Comparison of ENCODE assay signal across 15 mouse cellular contexts in the genomic region with DNA sequence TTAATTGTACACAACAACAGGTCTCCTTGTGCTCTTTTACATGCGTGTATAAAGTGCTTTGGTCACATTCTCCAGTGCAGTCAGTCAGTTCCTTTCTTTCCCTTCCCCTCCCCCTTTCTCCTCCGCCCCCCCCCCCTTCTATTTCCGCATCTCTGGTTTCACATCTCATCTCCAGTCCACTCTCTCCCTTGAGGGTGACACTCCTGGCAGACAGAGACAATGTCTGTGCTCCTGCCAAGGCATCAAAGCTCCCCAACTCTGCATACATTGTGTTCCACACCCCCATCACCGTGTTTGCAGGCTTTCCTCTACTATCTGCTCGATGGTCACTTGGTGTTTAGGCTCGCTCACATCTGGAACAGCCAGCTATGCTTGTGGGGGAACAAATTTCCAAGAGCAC.
DNase-seq lines count a peak whose midpoint lies in the region; ATAC-seq and TF ChIP-seq lines count a peak whose summit lies in the region.
"Had no signal": no experiment of that assay in that cellular context is flagged by ENCODE, and none has a peak within 500 bp of the region (broad histone marks: within the 10 kb centered on the region; RNA-seq: fewer than 3 reads in every experiment).

No protein-coding gene starts in this region.

- ATAC-seq in liver, postnatal 0 days, result no peak
- ATAC-seq in liver, embryonic 12.5 days, result no peak
- ATAC-seq in megakaryocyte, adult 5-6 weeks (ENCODE audit: poor library complexity, severe bottlenecking), result peak; percentile 20; the same call in 1 of the 2 replicates
- ATAC-seq: intestine, embryonic 16.5 days had no signal

- intact Hi-C loops in heart, adult 2 months (cut with DNase I), result loop anchor here (5.0 kb wide), 1 partner anchor 35 kb away; no protein-coding TSS in a partner anchor

- no peaks in the 10 kb centered on the region for H3K36me3 ChIP-seq in heart, adult 2 months (ENCODE audit: control insufficient read depth, insufficient read depth, low read length)
- no peaks in the 10 kb centered on the region for H3K36me3 ChIP-seq in liver, postnatal 0 days (replicated peaks; ENCODE audit: insufficient read depth, low read length)
- H3K36me3 ChIP-seq in liver, embryonic 12.5 days, result no peaks in the 10 kb centered on the region
- H3K36me3 ChIP-seq: forebrain, embryonic 10.5 days; hindbrain, embryonic 13.5 days had no signal

- H3K9me3 ChIP-seq in liver, postnatal 0 days (ENCODE audit: low read length), result no peaks in the 10 kb centered on the region
- H3K9me3 ChIP-seq in liver, embryonic 12.5 days (replicated peaks), result no peaks in the 10 kb centered on the region
- H3K9me3 ChIP-seq: forebrain, embryonic 10.5 days; hindbrain, embryonic 13.5 days had no signal

- TF ChIP-seq POLR2A in heart, adult 2 months (IDR thresholded peaks at IDR 0.05; ENCODE audit: insufficient read depth, low read depth, low read length), result no peak
- TF ChIP-seq POLR2A in bone marrow, adult 2 months (IDR thresholded peaks at IDR 0.05; ENCODE audit: borderline replicate concordance, control insufficient read depth, low read depth, low read length), result no peak

- DNase-seq in heart, adult 2 months, result peak in 1 of 2 experiments; percentile 21
- DNase-seq in heart, adult 18-20 months, result no peak
- DNase-seq in liver, postnatal 0 days, result peak; percentile 40
- no peak for DNase-seq in cerebellum, adult 11 months
- no peak for DNase-seq in testis, postnatal 10 days (ENCODE audit: low spot score)
- DNase-seq: cerebellum, adult 18-20 months; layer of hippocampus, adult 9-11 months; right cerebral cortex, postnatal 4 days had no signal

- H3K9ac ChIP-seq in heart, adult 2 months (ENCODE audit: low read depth, low read length), result peak overlapping the region; percentile 28; the same call in 1 of the 2 replicates
- H3K9ac ChIP-seq in liver, postnatal 0 days (replicated peaks), result no peak overlapping the region
- H3K9ac ChIP-seq in liver, embryonic 12.5 days, result no peak overlapping the region
- H3K9ac ChIP-seq: hindbrain, embryonic 13.5 days had no signal

- TF ChIP-seq CTCF in heart, adult 2 months (IDR thresholded peaks at IDR 0.05), result no peak
- TF ChIP-seq CTCF in liver, postnatal 0 days (IDR thresholded peaks at IDR 0.05; ENCODE audit: low read depth), result no peak
- TF ChIP-seq CTCF in bone marrow, adult 2 months (IDR thresholded peaks at IDR 0.05; ENCODE audit: control insufficient read depth, insufficient read depth, low read length), result no peak

- H3K4me3 ChIP-seq in heart, adult 2 months, result no peak overlapping the region
- H3K4me3 ChIP-seq in liver, postnatal 0 days (ENCODE audit: low read depth, low read length), result no peak overlapping the region
- H3K4me3 ChIP-seq in liver, embryonic 12.5 days, result no peak overlapping the region
- no peak overlapping the region for H3K4me3 ChIP-seq in bone marrow, adult 2 months (replicated peaks; ENCODE audit: control insufficient read depth, low read depth, low read length)
- H3K4me3 ChIP-seq: forebrain, embryonic 10.5 days; hindbrain, embryonic 13.5 days had no signal

- TF ChIP-seq EP300 in heart, adult 2 months (IDR thresholded peaks at IDR 0.05; ENCODE audit: insufficient read depth, low read depth, low read length), result no peak
- no peak for TF ChIP-seq EP300 in liver, postnatal 0 days (IDR thresholded peaks at IDR 0.05; ENCODE audit: low read depth)

- no peaks in the 10 kb centered on the region for H3K79me2 ChIP-seq in heart, adult 2 months (replicated peaks; ENCODE audit: control insufficient read depth, insufficient read depth, low read length)

- WGBS in heart, adult 2 months, result 38% methylated on average over 6 of the region's 6 CpGs
- WGBS in liver, postnatal 0 days (ENCODE audit: insufficient replicate concordance), result 70% methylated on average over 6 of the region's 6 CpGs
- WGBS in liver, embryonic 12.5 days (ENCODE audit: insufficient replicate concordance), result 56% methylated on average over 5 of the region's 6 CpGs
- 53% methylated on average over 5 of the region's 6 CpGs for WGBS in bone marrow, adult 2 months

- peaks cover 8% of the 10 kb centered on the region for H3K4me1 ChIP-seq in heart, adult 2 months (ENCODE audit: control insufficient read depth, insufficient read depth, low read length)
- H3K4me1 ChIP-seq in liver, postnatal 0 days (ENCODE audit: insufficient read depth), result peaks cover 14% of the 10 kb centered on the region
- H3K4me1 ChIP-seq in liver, embryonic 12.5 days, result peaks cover 12% of the 10 kb centered on the region; the same call in 1 of the 2 replicates
- peaks cover 12% of the 10 kb centered on the region; the same call in 1 of the 2 replicates for H3K4me1 ChIP-seq in bone marrow, adult 2 months (ENCODE audit: control insufficient read depth, insufficient read depth, low read length)

- H3K27me3 ChIP-seq in heart, adult 2 months (ENCODE audit: control insufficient read depth, insufficient read depth, low read length), result no peaks in the 10 kb centered on the region
- no peaks in the 10 kb centered on the region for H3K27me3 ChIP-seq in liver, postnatal 0 days (ENCODE audit: insufficient read depth, low read length)
- no peaks in the 10 kb centered on the region for H3K27me3 ChIP-seq in liver, embryonic 12.5 days (replicated peaks)
- H3K27me3 ChIP-seq: hindbrain, embryonic 13.5 days had no signal

- H3K4me2 ChIP-seq in liver, postnatal 0 days (ENCODE audit: low read depth, low read length), result no peak overlapping the region
- H3K4me2 ChIP-seq in liver, embryonic 12.5 days, result no peak overlapping the region
- H3K4me2 ChIP-seq: hindbrain, embryonic 13.5 days had no signal

- H3K27ac ChIP-seq in heart, adult 2 months, result no peak overlapping the region; the same call in 1 of the 2 replicates
- H3K27ac ChIP-seq in liver, postnatal 0 days (ENCODE audit: low read depth), result peak overlapping the region; percentile 56; the same call in 1 of the 2 replicates
- H3K27ac ChIP-seq in liver, embryonic 12.5 days, result no peak overlapping the region
- H3K27ac ChIP-seq in bone marrow, adult 2 months (ENCODE audit: control insufficient read depth, insufficient read depth, low read depth, low read length, poor library complexity), result peak overlapping the region; percentile 34; the same call in 1 of the 2 replicates
- H3K27ac ChIP-seq: forebrain, embryonic 10.5 days; hindbrain, embryonic 13.5 days; kidney, postnatal 0 days had no signal

Comparison
In these comparisons a context has a peak if more than half of its experiments do, and no peak if none do; other contexts are left out.
1. H3K27ac ChIP-seq: peak in liver, postnatal 0 days (single experiment) and bone marrow, adult 2 months (single experiment); none in heart, adult 2 months (single experiment) and liver, embryonic 12.5 days (single experiment).